Mouse (Mus musculus): ENCODE measurements around the gene 6030408B16Rik. TPM values are rescaled to one million over a fixed set of nuclear protein-coding genes. Genes with fewer than 3 reads are reported as not detected.

The 6030408B16Rik gene
- polyA plus RNA-seq, 1 experiment from 2014 or later, result 2.2 TPM

GRCm38 (mm10) chr15:101315378-101315777 is 22.4 kb downstream of the 6030408B16Rik start:
- no peak overlapping the region for H3K27ac ChIP-seq (ENCODE audit: low read depth, low read length)
- H3K4me1 ChIP-seq (ENCODE audit: control insufficient read depth, insufficient read depth, low read length), result peaks cover 18% of the 10 kb centered on the region
- H3K36me3 ChIP-seq (ENCODE audit: control insufficient read depth, insufficient read depth, low read length), result no peaks in the 10 kb centered on the region
- no peak overlapping the region for H3K9ac ChIP-seq (ENCODE audit: low read depth, low read length)
- 86% methylated on average over 4 of the region's 4 CpGs for WGBS (ENCODE audit: insufficient replicate concordance)
- H3K9me3 ChIP-seq (replicated peaks; ENCODE audit: control insufficient read depth, low read length), result no peaks in the 10 kb centered on the region
- H3K27me3 ChIP-seq (ENCODE audit: control insufficient read depth, insufficient read depth, low read length), result no peaks in the 10 kb centered on the region
- no peak overlapping the region for H3K4me3 ChIP-seq (ENCODE audit: low read depth, low read length)
- no peak for ATAC-seq (replicated peaks; ENCODE audit: insufficient number of reproducible peaks, low FRiP score, low TSS enrichment)
- H3K4me2 ChIP-seq, result peak overlapping the region; percentile 57; the same call in 1 of the 2 replicates

DNA sequence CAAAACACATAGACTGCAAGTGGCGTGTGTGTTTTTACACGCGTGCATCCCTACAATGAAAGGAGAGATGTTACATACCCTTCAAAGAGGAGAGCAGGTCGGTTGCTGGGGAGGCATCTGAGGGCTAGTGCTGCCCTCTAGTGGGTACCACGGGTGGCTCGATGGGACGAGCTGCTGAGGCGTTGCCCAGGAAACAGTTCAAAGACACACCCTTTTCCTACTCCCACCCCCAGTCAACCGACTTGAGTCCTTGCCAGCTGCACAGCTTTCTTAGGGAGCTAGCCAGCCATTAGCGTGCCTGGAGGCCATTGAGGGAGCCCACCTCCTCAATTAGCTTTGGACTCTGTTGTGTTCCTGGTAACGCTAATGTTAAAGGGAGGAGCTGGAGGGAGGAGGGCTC is 22.8 kb downstream of the 6030408B16Rik start:
- H3K9ac ChIP-seq (ENCODE audit: low read depth, low read length), result no peak overlapping the region; the same call in 1 of the 2 replicates
- 0 out of 2 replicates have a peak, but pooled peaks have one; percentile 40 for ATAC-seq (replicated peaks; ENCODE audit: insufficient number of reproducible peaks, low FRiP score, low TSS enrichment)
- H3K36me3 ChIP-seq (ENCODE audit: control insufficient read depth, insufficient read depth, low read length), result no peaks in the 10 kb centered on the region
- 0 out of 2 replicates have a peak overlapping the region, but pooled peaks have one; percentile 51 for H3K27ac ChIP-seq (ENCODE audit: low read depth, low read length)
- peak overlapping the region; percentile 57 for H3K4me2 ChIP-seq
- no peaks in the 10 kb centered on the region for H3K27me3 ChIP-seq (ENCODE audit: control insufficient read depth, insufficient read depth, low read length)
- H3K4me3 ChIP-seq (ENCODE audit: low read depth, low read length), result peak overlapping the region; percentile 23
- WGBS (ENCODE audit: insufficient replicate concordance), result 3% methylated on average over 11 of the region's 11 CpGs
- peaks cover 19% of the 10 kb centered on the region for H3K4me1 ChIP-seq (ENCODE audit: control insufficient read depth, insufficient read depth, low read length)
- H3K9me3 ChIP-seq (replicated peaks; ENCODE audit: control insufficient read depth, low read length), result no peaks in the 10 kb centered on the region

GRCm38 (mm10) chr15:101316279-101316912 is 23.4 kb downstream of the 6030408B16Rik start:
- Histone ChIP-seq H3K9ac (ENCODE audit: low read depth, low read length) (no peak overlapping the region), H3K36me3 (ENCODE audit: control insufficient read depth, insufficient read depth, low read length) (no peaks in the 10 kb centered on the region), H3K4me1 (ENCODE audit: control insufficient read depth, insufficient read depth, low read length) (peaks cover 23% of the 10 kb centered on the region), H3K27me3 (ENCODE audit: control insufficient read depth, insufficient read depth, low read length) (no peaks in the 10 kb centered on the region), H3K27ac (ENCODE audit: low read depth, low read length) (peak overlapping the region; percentile 51; the same call in 1 of the 2 replicates), H3K9me3 (replicated peaks; ENCODE audit: control insufficient read depth, low read length) (no peaks in the 10 kb centered on the region), H3K4me2 (peak overlapping the region; percentile 57), H3K4me3 (ENCODE audit: low read depth, low read length) (peak overlapping the region; percentile 23; the same call in 1 of the 2 replicates)
- 53% methylated on average over 13 of the region's 13 CpGs for WGBS (ENCODE audit: insufficient replicate concordance)
- no peak for ATAC-seq (replicated peaks; ENCODE audit: insufficient number of reproducible peaks, low FRiP score, low TSS enrichment)

GRCm38 (mm10) chr15:101316913-101317813 is 24.2 kb downstream of the 6030408B16Rik start:
- Histone ChIP-seq H3K36me3 (ENCODE audit: control insufficient read depth, insufficient read depth, low read length) (no peaks in the 10 kb centered on the region), H3K4me3 (ENCODE audit: low read depth, low read length) (no peak overlapping the region), H3K4me1 (ENCODE audit: control insufficient read depth, insufficient read depth, low read length) (peaks cover 29% of the 10 kb centered on the region), H3K9me3 (replicated peaks; ENCODE audit: control insufficient read depth, low read length) (no peaks in the 10 kb centered on the region), H3K27me3 (ENCODE audit: control insufficient read depth, insufficient read depth, low read length) (no peaks in the 10 kb centered on the region), H3K4me2 (peak overlapping the region; percentile 57), H3K27ac (ENCODE audit: low read depth, low read length) (peak overlapping the region; percentile 51), H3K9ac (ENCODE audit: low read depth, low read length) (peak overlapping the region; percentile 10; the same call in 1 of the 2 replicates)
- no peak for ATAC-seq (replicated peaks; ENCODE audit: insufficient number of reproducible peaks, low FRiP score, low TSS enrichment)
- 47% methylated on average over 18 of the region's 18 CpGs for WGBS (ENCODE audit: insufficient replicate concordance)

GRCm38 (mm10) chr15:101317814-101318500 is 24.9 kb downstream of the 6030408B16Rik start:
- H3K9me3 ChIP-seq (replicated peaks; ENCODE audit: control insufficient read depth, low read length), result no peaks in the 10 kb centered on the region
- peak overlapping the region; percentile 57; the same call in 1 of the 2 replicates for H3K4me2 ChIP-seq
- H3K4me1 ChIP-seq (ENCODE audit: control insufficient read depth, insufficient read depth, low read length), result peaks cover 29% of the 10 kb centered on the region
- no peak overlapping the region for H3K4me3 ChIP-seq (ENCODE audit: low read depth, low read length)
- 62% methylated on average over 2 of the region's 2 CpGs for WGBS (ENCODE audit: insufficient replicate concordance)
- H3K36me3 ChIP-seq (ENCODE audit: control insufficient read depth, insufficient read depth, low read length), result no peaks in the 10 kb centered on the region
- no peaks in the 10 kb centered on the region for H3K27me3 ChIP-seq (ENCODE audit: control insufficient read depth, insufficient read depth, low read length)
- H3K27ac ChIP-seq (ENCODE audit: low read depth, low read length), result peak overlapping the region; percentile 51; the same call in 1 of the 2 replicates
- H3K9ac ChIP-seq (ENCODE audit: low read depth, low read length), result no peak overlapping the region
- ATAC-seq (replicated peaks; ENCODE audit: insufficient number of reproducible peaks, low FRiP score, low TSS enrichment), result no peak

- Histone ChIP-seq H3K9me3 (replicated peaks; ENCODE audit: control insufficient read depth, low read length) (no peaks in the 10 kb centered on the region), H3K4me2 (no peak overlapping the region), H3K27me3 (ENCODE audit: control insufficient read depth, insufficient read depth, low read length) (no peaks in the 10 kb centered on the region), H3K4me3 (ENCODE audit: low read depth, low read length) (no peak overlapping the region), H3K9ac (ENCODE audit: low read depth, low read length) (no peak overlapping the region), H3K27ac (ENCODE audit: low read depth, low read length) (peak overlapping the region; percentile 82), H3K4me1 (ENCODE audit: control insufficient read depth, insufficient read depth, low read length) (peaks cover 29% of the 10 kb centered on the region), H3K36me3 (ENCODE audit: control insufficient read depth, insufficient read depth, low read length) (no peaks in the 10 kb centered on the region)
- 45% methylated on average over 14 of the region's 14 CpGs for WGBS (ENCODE audit: insufficient replicate concordance)
- ATAC-seq (replicated peaks; ENCODE audit: insufficient number of reproducible peaks, low FRiP score, low TSS enrichment), result no peak
Measured at GRCm38 (mm10) chr15:101318889-101319765, 26.1 kb downstream of the 6030408B16Rik start.

DNA sequence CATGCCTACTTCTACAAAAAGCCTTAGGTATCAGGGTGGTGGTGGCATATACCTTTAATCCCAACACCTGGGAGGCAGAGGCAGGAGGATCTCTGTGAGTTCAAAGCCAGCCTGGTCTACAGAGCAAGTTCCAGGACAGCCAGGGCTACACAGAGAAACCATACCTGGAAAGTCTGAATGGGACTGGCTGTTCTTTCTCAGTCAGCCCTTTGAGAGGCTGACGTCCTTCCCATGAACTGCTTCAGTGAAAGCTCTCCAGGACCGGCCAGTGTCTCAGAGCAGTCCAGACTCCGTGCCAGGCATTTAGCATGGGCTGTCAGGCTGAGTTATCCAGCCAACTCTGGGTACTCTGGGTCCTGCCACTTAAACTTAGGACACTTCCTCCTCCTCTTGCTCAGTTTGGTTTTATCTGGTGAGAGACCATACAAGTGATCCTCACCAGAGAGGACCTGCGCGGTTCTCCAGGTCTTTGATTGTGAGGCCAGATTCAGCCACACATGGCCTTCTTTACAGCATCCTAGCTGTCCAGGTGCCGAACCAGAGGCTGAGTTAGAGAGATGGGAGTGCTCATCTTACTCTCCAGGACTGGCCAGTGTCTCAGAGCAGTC is 27.1 kb downstream of the 6030408B16Rik start:
- Histone ChIP-seq H3K9me3 (replicated peaks; ENCODE audit: control insufficient read depth, low read length) (no peaks in the 10 kb centered on the region), H3K36me3 (ENCODE audit: control insufficient read depth, insufficient read depth, low read length) (no peaks in the 10 kb centered on the region), H3K4me2 (no peak overlapping the region), H3K4me1 (ENCODE audit: control insufficient read depth, insufficient read depth, low read length) (peaks cover 29% of the 10 kb centered on the region), H3K9ac (ENCODE audit: low read depth, low read length) (no peak overlapping the region), H3K4me3 (ENCODE audit: low read depth, low read length) (no peak overlapping the region), H3K27ac (ENCODE audit: low read depth, low read length) (peak overlapping the region; percentile 82), H3K27me3 (ENCODE audit: control insufficient read depth, insufficient read depth, low read length) (no peaks in the 10 kb centered on the region)
- ATAC-seq (replicated peaks; ENCODE audit: insufficient number of reproducible peaks, low FRiP score, low TSS enrichment), result no peak
- 59% methylated on average over 6 of the region's 6 CpGs for WGBS (ENCODE audit: insufficient replicate concordance)

Measured in heart, embryonic 11.5 days (tissue).